Mouse (Mus musculus): ENCODE measurements at regions not wholly inside any gene's neighbourhood (a gene's known extent, or its start where the extent isn't known, plus 50 kb on each side); places are given as distances from the start of the nearest gene placed in this dataset.

- H3K36me3 ChIP-seq (ENCODE audit: control insufficient read depth, insufficient read depth, low read length), result no peaks in the 10 kb centered on the region
- no peak overlapping the region for H3K27ac ChIP-seq (ENCODE audit: control insufficient read depth, insufficient read depth, low read length)
- H3K4me3 ChIP-seq (ENCODE audit: control insufficient read depth, insufficient read depth, low read length), result no peak overlapping the region
- no peaks in the 10 kb centered on the region for H3K27me3 ChIP-seq (ENCODE audit: control insufficient read depth, insufficient read depth, low read length)
- 95% methylated on average over 19 of the region's 19 CpGs for WGBS
- H3K4me1 ChIP-seq (replicated peaks; ENCODE audit: control insufficient read depth, insufficient read depth, low read length), result no peaks in the 10 kb centered on the region
- TF ChIP-seq POLR2A (IDR thresholded peaks at IDR 0.05; ENCODE audit: control insufficient read depth, extremely low read depth, insufficient read depth, low read length, poor library complexity) (no peak), CTCF (IDR thresholded peaks at IDR 0.05; ENCODE audit: borderline replicate concordance, control insufficient read depth, extremely low read depth, insufficient read depth, low read length, poor library complexity) (no peak)
- no peak for DNase-seq
Measured at GRCm38 (mm10) chr19:57558420-57558967, 52.3 kb upstream of the Atrnl1 start.

GRCm38 (mm10) chr19:57560757-57561156 is 50.1 kb upstream of the Atrnl1 start:
- Histone ChIP-seq H3K27me3 (ENCODE audit: control insufficient read depth, insufficient read depth, low read length) (no peaks in the 10 kb centered on the region), H3K4me1 (replicated peaks; ENCODE audit: control insufficient read depth, insufficient read depth, low read length) (no peaks in the 10 kb centered on the region), H3K4me3 (ENCODE audit: control insufficient read depth, insufficient read depth, low read length) (no peak overlapping the region), H3K36me3 (ENCODE audit: control insufficient read depth, insufficient read depth, low read length) (no peaks in the 10 kb centered on the region), H3K27ac (ENCODE audit: control insufficient read depth, insufficient read depth, low read length) (no peak overlapping the region)
- DNase-seq, result no peak
- TF ChIP-seq POLR2A (IDR thresholded peaks at IDR 0.05; ENCODE audit: control insufficient read depth, extremely low read depth, insufficient read depth, low read length, poor library complexity), result no peak
- WGBS, result 77% methylated on average over 3 of the region's 3 CpGs
